Mouse (Mus musculus): Measurements from ENCODE around the gene Zfp384.

- TF ChIP-seq CTCF (conservative IDR thresholded peaks at IDR 0.05; ENCODE audit: low read length) (no peak), NANOG (IDR thresholded peaks at IDR 0.05; ENCODE audit: borderline replicate concordance, low read length) (no peak)
Observed at GRCm38 (mm10) chr6:125008586-125009128, 288 bp upstream of the Zfp384 start.

Measured in E14TG2a.4 (cell line).